Mouse (Mus musculus) bone marrow, adult 2 months (tissue): ENCODE data around the gene Rnf128.

Source experiments
- CTCF ChIP-seq: fragments of 200-500 bp; IDR thresholded peaks from 2 replicates; pipeline ENCODE4 v1.5.1; 2011; ENCODE audit warnings: low read length, control low read depth; ENCODE audit not compliant: control insufficient read depth, insufficient read depth
- POLR2A ChIP-seq: fragments of 200-500 bp; IDR thresholded peaks from 2 replicates; pipeline ENCODE4 v1.6.1; 2011; ENCODE audit warnings: low read depth, mild to moderate bottlenecking, control low read depth, low read length, borderline replicate concordance; ENCODE audit not compliant: control insufficient read depth

GRCm38 (mm10) chrX:139537641-139538397 is 25.3 kb upstream of the Rnf128 start:
- TF ChIP-seq CTCF = no peak
- no peak for TF ChIP-seq POLR2A
